Mouse (Mus musculus) MEL (cell line): ENCODE measurements around the gene Grin2b.

Source experiments
- CTCF ChIP-seq, 3 experiments: IDR thresholded peaks in 2 of 3; conservative IDR thresholded peaks in 1 of 3; 2 replicates each; pipeline ENCODE4 v1.5.1; 2011 to 2012; ENCODE audit warnings: low read length in 3 of 3, low read depth in 2 of 3, mild to moderate bottlenecking in 2 of 3, improper control_type of control experiment in 1 of 3, inconsistent platforms in 1 of 3, mixed read lengths in 1 of 3, moderate library complexity in 1 of 3; ENCODE audit not compliant: control insufficient read depth in 1 of 3, insufficient read depth in 1 of 3, poor library complexity in 1 of 3, severe bottlenecking in 1 of 3
- GATA1 ChIP-seq: IDR thresholded peaks from 2 replicates; pipeline ENCODE4 v1.6.1; 2011; ENCODE audit warnings: low read depth, low read length, improper control_type of control experiment
- HCFC1 ChIP-seq: IDR thresholded peaks from 2 replicates; pipeline ENCODE4 v1.6.1; 2012; ENCODE audit warnings: low read depth, mild to moderate bottlenecking, inconsistent platforms, low read length, improper control_type of control experiment, moderate library complexity
- NRF1 ChIP-seq: IDR thresholded peaks from 2 replicates; pipeline ENCODE4 v1.6.1; 2014; ENCODE audit warnings: low read depth, mild to moderate bottlenecking, inconsistent platforms, low read length, improper control_type of control experiment, moderate library complexity; ENCODE audit not compliant: poor library complexity, insufficient read depth, severe bottlenecking
- POLR2A ChIP-seq, 2 experiments: IDR thresholded peaks; 2 replicates each; pipeline ENCODE4 v1.6.1; 2011 to 2012; ENCODE audit warnings: low read length in 2 of 2, mild to moderate bottlenecking in 2 of 2, control low read depth in 1 of 2, improper control_type of control experiment in 1 of 2, low read depth in 1 of 2, moderate library complexity in 1 of 2; ENCODE audit not compliant: control insufficient read depth in 1 of 2, insufficient read depth in 1 of 2, poor library complexity in 1 of 2
- POLR2AphosphoS5 ChIP-seq: IDR thresholded peaks from 2 replicates; pipeline ENCODE4 v1.6.1; 2012; ENCODE audit warnings: low read depth, borderline replicate concordance, mild to moderate bottlenecking, inconsistent platforms, low read length, moderate library complexity, mixed read lengths
- RAD21 ChIP-seq: IDR thresholded peaks from 2 replicates; pipeline ENCODE4 v1.6.1; 2011; ENCODE audit warnings: mild to moderate bottlenecking, low read depth, low read length, improper control_type of control experiment
- USF1 ChIP-seq: IDR thresholded peaks from 2 replicates; pipeline ENCODE4 v1.6.1; 2014; ENCODE audit warnings: low read depth, mild to moderate bottlenecking, inconsistent platforms, low read length, improper control_type of control experiment, moderate library complexity

- no peak for TF ChIP-seq POLR2AphosphoS5
- TF ChIP-seq POLR2A (IDR thresholded peaks at IDR 0.05; ENCODE audit: control insufficient read depth in 1 of 2, insufficient read depth in 1 of 2, low read depth in 1 of 2, low read length in 2 of 2, poor library complexity in 1 of 2) = no peak
- no peak for TF ChIP-seq CTCF (IDR thresholded peaks at IDR 0.05 in 2 of 3, conservative IDR thresholded peaks at IDR 0.05 in 1 of 3; ENCODE audit: control insufficient read depth in 1 of 3, insufficient read depth in 1 of 3, low read depth in 2 of 3, low read length in 3 of 3, poor library complexity in 1 of 3, severe bottlenecking in 1 of 3)
- no peak for TF ChIP-seq GATA1
- TF ChIP-seq RAD21 = no peak
- TF ChIP-seq NRF1 = no peak
- TF ChIP-seq USF1 = no peak
- TF ChIP-seq HCFC1 = no peak
Measured at GRCm38 (mm10) chr6:135796911-135797310, 376.4 kb downstream of the Grin2b start.
